Mouse (Mus musculus): ENCODE data around the gene Smap2. TPM values are rescaled to one million over a fixed set of nuclear protein-coding genes. Genes with fewer than 3 reads are reported as not detected.
A peak's percentile ranks its signal among the peaks of the same experiment; 100 is the strongest.

Smap2 gene
- total RNA-seq, 2 experiments from 2014 or later, result 152 to 166 TPM

- Histone ChIP-seq H3K27ac (0 out of 2 replicates have a peak within 1 kb of the TSS, but pooled peaks have one; percentile 14), H3K4me3 (peak within 1 kb of the TSS; percentile 45)
- no peak for DNase-seq (ENCODE audit: low spot score in 2 of 2)
- TF ChIP-seq CTCF (conservative IDR thresholded peaks at IDR 0.05), result no peak
Observed at GRCm38 (mm10) chr4:121039331-121040115, 22.5 kb upstream of the Smap2 start, which contains the start of gene Col9a2. Col9a2 (plus strand) TSS chr4:121039385.

DNA sequence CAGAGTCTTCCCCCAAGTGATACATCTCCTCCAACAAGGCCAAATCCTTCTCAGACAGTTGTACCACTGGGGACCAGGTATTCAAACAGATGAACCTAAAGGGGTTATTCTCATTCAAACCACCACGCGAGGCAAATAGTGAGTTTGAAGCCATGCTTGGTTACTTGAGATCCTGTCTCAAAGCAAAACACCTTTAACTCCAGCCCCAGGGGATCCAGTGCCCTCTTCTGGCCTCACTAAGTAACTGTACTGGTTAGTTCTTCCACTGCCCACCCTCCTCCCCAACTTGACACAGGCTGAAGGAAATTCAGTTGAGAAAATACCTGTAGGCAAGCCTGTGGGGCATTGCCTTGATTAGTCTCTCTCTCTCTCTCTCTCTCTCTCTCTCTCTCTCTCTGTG lies 16.0 kb upstream of the Smap2 start:
- H3K27ac ChIP-seq, result no peak overlapping the region
- no peak for DNase-seq (ENCODE audit: low spot score in 2 of 2)
- H3K4me3 ChIP-seq, result no peak overlapping the region
- peak; percentile 68 for TF ChIP-seq CTCF (conservative IDR thresholded peaks at IDR 0.05)

DNA sequence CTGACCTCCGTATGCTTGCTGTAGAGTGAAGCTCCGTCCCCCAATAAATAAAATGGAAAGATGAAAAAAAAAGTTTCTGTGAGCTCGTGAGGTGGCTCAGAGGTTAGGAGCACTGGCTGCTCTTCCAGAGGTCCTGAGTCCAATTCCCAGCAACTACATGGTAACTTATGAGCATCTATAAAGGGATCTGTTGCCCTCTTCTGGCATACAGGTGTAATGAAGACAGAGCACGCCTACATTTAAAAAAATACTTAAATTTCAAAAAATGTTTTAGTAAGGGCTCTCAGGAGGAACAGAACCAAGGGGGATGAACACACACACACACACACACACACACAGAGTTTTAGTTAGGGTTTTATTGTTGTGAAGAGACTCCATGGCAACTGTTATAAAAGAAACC lies 14.4 kb upstream of the Smap2 start:
- Histone ChIP-seq H3K27ac (no peak overlapping the region), H3K4me3 (no peak overlapping the region)
- DNase-seq (ENCODE audit: low spot score in 2 of 2), result no peak
- peak; percentile 65 for TF ChIP-seq CTCF (conservative IDR thresholded peaks at IDR 0.05)

DNA sequence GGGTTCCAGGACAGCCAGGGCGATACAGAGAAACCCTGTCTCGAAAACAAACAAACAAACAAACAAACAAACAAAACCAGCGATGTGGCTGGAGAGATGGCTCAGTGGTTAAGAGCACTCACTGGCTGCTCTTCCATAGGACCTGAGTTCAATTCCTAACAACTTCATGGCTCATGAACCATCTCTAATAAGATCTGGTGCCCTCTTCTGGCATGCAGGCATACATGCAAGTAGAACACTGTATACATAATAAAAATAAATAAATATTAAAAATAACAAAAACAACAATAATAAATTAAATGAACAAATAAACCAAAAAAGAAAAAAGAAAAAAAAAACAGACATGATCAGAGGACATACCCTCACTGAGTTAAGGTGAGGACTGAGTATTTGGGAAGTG lies 12.6 kb upstream of the Smap2 start:
- peak; percentile 63 for TF ChIP-seq CTCF (conservative IDR thresholded peaks at IDR 0.05)
- no peak for DNase-seq (ENCODE audit: low spot score in 2 of 2)
- Histone ChIP-seq H3K27ac (no peak overlapping the region), H3K4me3 (no peak overlapping the region)

- TF ChIP-seq CTCF (conservative IDR thresholded peaks at IDR 0.05), result peak; percentile 86
- DNase-seq (ENCODE audit: low spot score in 2 of 2), result peak; percentile 45 to 64
- H3K27ac ChIP-seq, result no peak overlapping the region
- no peak overlapping the region for H3K4me3 ChIP-seq
Observed at GRCm38 (mm10) chr4:121028659-121029392, 11.8 kb upstream of the Smap2 start.

DNA sequence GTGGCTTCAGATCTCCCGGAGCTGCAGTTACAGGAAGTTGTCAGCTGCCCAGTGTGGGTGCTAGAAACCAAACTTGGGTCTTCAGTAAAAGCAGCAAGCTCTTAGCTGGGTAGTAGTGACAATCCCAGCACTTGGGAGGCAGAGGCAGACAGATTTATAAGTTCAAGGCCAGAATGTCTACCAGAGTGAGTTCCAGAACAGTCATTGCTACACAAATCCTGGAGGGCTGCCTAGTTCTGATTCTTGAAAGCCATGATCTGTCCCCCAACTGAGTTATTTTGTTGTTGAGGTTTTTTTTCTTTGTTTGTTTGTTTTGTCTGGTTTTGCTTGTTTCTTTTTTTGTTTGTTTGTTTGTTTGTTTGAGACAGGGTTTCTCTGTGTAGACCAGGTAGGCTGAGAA lies 11.1 kb upstream of the Smap2 start:
- Histone ChIP-seq H3K27ac (no peak overlapping the region), H3K4me3 (no peak overlapping the region)
- TF ChIP-seq CTCF (conservative IDR thresholded peaks at IDR 0.05), result no peak
- DNase-seq (ENCODE audit: low spot score in 2 of 2), result no peak

DNA sequence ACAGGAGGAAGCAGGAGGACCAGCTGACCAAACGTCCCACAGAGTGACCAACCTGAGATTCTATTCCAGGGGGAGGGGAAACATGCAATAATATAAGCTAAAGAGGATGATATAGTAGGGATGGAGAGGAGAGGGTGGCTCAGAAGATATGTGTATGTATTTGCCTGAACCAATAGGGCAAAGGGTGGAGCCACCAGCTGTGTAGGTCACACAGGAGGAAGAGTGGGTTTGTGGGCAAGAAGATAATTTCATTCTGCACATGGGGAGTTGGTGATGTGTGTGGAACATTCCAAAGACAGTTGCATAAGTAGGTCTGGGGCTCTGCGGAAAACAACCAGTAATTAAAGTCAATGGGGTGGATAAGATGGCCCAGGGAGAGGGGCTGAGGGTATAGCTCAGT lies 8.6 kb upstream of the Smap2 start:
- no peak for DNase-seq (ENCODE audit: low spot score in 2 of 2)
- Histone ChIP-seq H3K4me3 (no peak overlapping the region), H3K27ac (no peak overlapping the region)
- TF ChIP-seq CTCF (conservative IDR thresholded peaks at IDR 0.05), result no peak

- Histone ChIP-seq H3K4me3 (no peak overlapping the region), H3K27ac (no peak overlapping the region)
- no peak for DNase-seq (ENCODE audit: low spot score in 2 of 2)
- TF ChIP-seq CTCF (conservative IDR thresholded peaks at IDR 0.05), result no peak
Observed at GRCm38 (mm10) chr4:121023941-121024340, 6.9 kb upstream of the Smap2 start.

DNA sequence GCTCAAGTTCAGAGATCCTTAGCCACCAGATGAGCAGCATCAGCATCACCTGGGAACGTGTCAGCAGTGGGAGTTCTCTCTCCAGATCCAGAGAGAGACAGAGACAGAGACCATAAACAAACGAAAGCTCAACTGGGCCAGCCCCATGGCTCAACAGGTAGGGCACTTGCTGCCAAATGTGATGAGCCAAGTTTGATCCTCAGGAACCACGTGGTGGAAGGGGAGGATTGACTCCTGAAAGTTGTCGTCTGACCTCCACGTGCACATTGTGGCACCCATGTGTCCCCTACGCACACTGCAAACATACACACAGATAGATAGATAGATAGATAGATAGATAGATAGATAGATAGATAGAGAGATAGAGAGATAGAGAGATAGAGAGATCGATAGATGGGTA lies 6.4 kb upstream of the Smap2 start:
- TF ChIP-seq CTCF (conservative IDR thresholded peaks at IDR 0.05), result no peak
- Histone ChIP-seq H3K27ac (no peak overlapping the region), H3K4me3 (no peak overlapping the region)
- no peak for DNase-seq (ENCODE audit: low spot score in 2 of 2)

GRCm38 (mm10) chr4:121021911-121022310 lies 4.9 kb upstream of the Smap2 start:
- H3K27ac ChIP-seq, result no peak overlapping the region

GRCm38 (mm10) chr4:121020040-121020790 lies 3.2 kb upstream of the Smap2 start:
- Histone ChIP-seq H3K4me3 (no peak overlapping the region), H3K27ac (no peak overlapping the region)
- no peak for TF ChIP-seq CTCF (conservative IDR thresholded peaks at IDR 0.05)
- no peak for DNase-seq (ENCODE audit: low spot score in 2 of 2)

More at GRCm38 (mm10) chr4:121021911-121022310, 4.9 kb upstream of the Smap2 start:
- no peak overlapping the region for H3K4me3 ChIP-seq
- no peak for DNase-seq (ENCODE audit: low spot score in 2 of 2)
- TF ChIP-seq CTCF (conservative IDR thresholded peaks at IDR 0.05), result no peak

DNA sequence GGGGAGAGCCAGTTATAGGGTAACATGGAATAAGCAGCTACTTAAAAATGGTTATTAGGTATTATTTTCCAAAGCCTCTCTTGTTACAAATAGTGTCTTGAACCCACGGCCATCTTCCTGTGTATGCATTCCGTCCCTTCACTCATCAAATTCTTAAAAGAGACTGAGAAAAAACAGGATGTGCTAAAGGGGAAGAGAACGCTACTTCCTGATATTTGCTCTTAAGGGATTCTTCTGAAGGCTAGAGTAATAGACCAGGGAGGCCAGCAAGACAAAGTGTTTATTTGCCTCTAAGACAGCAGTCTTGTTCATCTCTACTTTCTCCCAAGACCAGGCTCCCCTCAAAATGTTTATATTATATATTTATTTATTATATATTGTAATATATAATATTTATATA lies 1.2 kb upstream of the Smap2 start:
- Histone ChIP-seq H3K27ac (no peak overlapping the region), H3K4me3 (no peak overlapping the region)
- TF ChIP-seq CTCF (conservative IDR thresholded peaks at IDR 0.05), result no peak
- no peak for DNase-seq (ENCODE audit: low spot score in 2 of 2)
